Mouse (Mus musculus): ENCODE data around the gene Jag2. TPM values are rescaled to one million over a fixed set of nuclear protein-coding genes. Genes with fewer than 3 reads are reported as not detected.

Gene Jag2
- polyA plus RNA-seq, 1 experiment: 6.4 TPM

- no peak overlapping the region for H3K4me3 ChIP-seq (replicated peaks; ENCODE audit: control insufficient read depth, low read depth, low read length)
- no peak overlapping the region for H3K27ac ChIP-seq (ENCODE audit: control insufficient read depth, insufficient read depth, low read depth, low read length, poor library complexity)
- peaks cover 7% of the 10 kb centered on the region for H3K4me1 ChIP-seq (ENCODE audit: control insufficient read depth, insufficient read depth, low read length)
- TF ChIP-seq POLR2A (IDR thresholded peaks at IDR 0.05; ENCODE audit: borderline replicate concordance, control insufficient read depth, low read depth, low read length) (no peak), CTCF (IDR thresholded peaks at IDR 0.05; ENCODE audit: control insufficient read depth, insufficient read depth, low read length) (peak; percentile 80)
- WGBS: 28% methylated on average over 16 of the region's 16 CpGs
Measured at GRCm38 (mm10) chr12:112875225-112876013, 54.2 kb downstream of the Jag2 start.

GRCm38 (mm10) chr12:112874199-112874598, 55.4 kb downstream of the Jag2 start:
- Histone ChIP-seq H3K4me3 (replicated peaks; ENCODE audit: control insufficient read depth, low read depth, low read length) (no peak overlapping the region), H3K4me1 (ENCODE audit: control insufficient read depth, insufficient read depth, low read length) (peaks cover 6% of the 10 kb centered on the region), H3K27ac (ENCODE audit: control insufficient read depth, insufficient read depth, low read depth, low read length, poor library complexity) (no peak overlapping the region)
- WGBS: 45% methylated on average over 22 of the region's 22 CpGs
- TF ChIP-seq CTCF (IDR thresholded peaks at IDR 0.05; ENCODE audit: control insufficient read depth, insufficient read depth, low read length): no peak
- no peak for TF ChIP-seq POLR2A (IDR thresholded peaks at IDR 0.05; ENCODE audit: borderline replicate concordance, control insufficient read depth, low read depth, low read length)

GRCm38 (mm10) chr12:112873452-112874190, 56.0 kb downstream of the Jag2 start:
- H3K4me1 ChIP-seq (ENCODE audit: control insufficient read depth, insufficient read depth, low read length): peaks cover 6% of the 10 kb centered on the region
- 22% methylated on average over 18 of the region's 18 CpGs for WGBS
- TF ChIP-seq POLR2A (IDR thresholded peaks at IDR 0.05; ENCODE audit: borderline replicate concordance, control insufficient read depth, low read depth, low read length): no peak
- TF ChIP-seq CTCF (IDR thresholded peaks at IDR 0.05; ENCODE audit: control insufficient read depth, insufficient read depth, low read length): peak; percentile 93
- H3K27ac ChIP-seq (ENCODE audit: control insufficient read depth, insufficient read depth, low read depth, low read length, poor library complexity): no peak overlapping the region
- H3K4me3 ChIP-seq (replicated peaks; ENCODE audit: control insufficient read depth, low read depth, low read length): no peak overlapping the region

GRCm38 (mm10) chr12:112872991-112873390, 56.6 kb downstream of the Jag2 start:
- WGBS: 83% methylated on average over 10 of the region's 10 CpGs
- no peak overlapping the region for H3K27ac ChIP-seq (ENCODE audit: control insufficient read depth, insufficient read depth, low read depth, low read length, poor library complexity)
- no peak overlapping the region for H3K4me3 ChIP-seq (replicated peaks; ENCODE audit: control insufficient read depth, low read depth, low read length)
- TF ChIP-seq CTCF (IDR thresholded peaks at IDR 0.05; ENCODE audit: control insufficient read depth, insufficient read depth, low read length) (no peak), POLR2A (IDR thresholded peaks at IDR 0.05; ENCODE audit: borderline replicate concordance, control insufficient read depth, low read depth, low read length) (no peak)
- peaks cover 9% of the 10 kb centered on the region for H3K4me1 ChIP-seq (ENCODE audit: control insufficient read depth, insufficient read depth, low read length)

GRCm38 (mm10) chr12:112871272-112871671, 58.3 kb downstream of the Jag2 start:
- Histone ChIP-seq H3K4me3 (replicated peaks; ENCODE audit: control insufficient read depth, low read depth, low read length) (no peak overlapping the region), H3K27ac (ENCODE audit: control insufficient read depth, insufficient read depth, low read depth, low read length, poor library complexity) (no peak overlapping the region), H3K4me1 (ENCODE audit: control insufficient read depth, insufficient read depth, low read length) (peaks cover 10% of the 10 kb centered on the region)
- 81% methylated on average over 2 of the region's 2 CpGs for WGBS
- TF ChIP-seq POLR2A (IDR thresholded peaks at IDR 0.05; ENCODE audit: borderline replicate concordance, control insufficient read depth, low read depth, low read length) (no peak), CTCF (IDR thresholded peaks at IDR 0.05; ENCODE audit: control insufficient read depth, insufficient read depth, low read length) (no peak)

GRCm38 (mm10) chr12:112870775-112871174, 58.8 kb downstream of the Jag2 start:
- no peak overlapping the region; the same call in 1 of the 2 replicates for H3K27ac ChIP-seq (ENCODE audit: control insufficient read depth, insufficient read depth, low read depth, low read length, poor library complexity)
- TF ChIP-seq POLR2A (IDR thresholded peaks at IDR 0.05; ENCODE audit: borderline replicate concordance, control insufficient read depth, low read depth, low read length) (no peak), CTCF (IDR thresholded peaks at IDR 0.05; ENCODE audit: control insufficient read depth, insufficient read depth, low read length) (no peak)
- peaks cover 9% of the 10 kb centered on the region for H3K4me1 ChIP-seq (ENCODE audit: control insufficient read depth, insufficient read depth, low read length)
- H3K4me3 ChIP-seq (replicated peaks; ENCODE audit: control insufficient read depth, low read depth, low read length): no peak overlapping the region
- 14% methylated on average over 13 of the region's 13 CpGs for WGBS

GRCm38 (mm10) chr12:112869783-112870204, 59.8 kb downstream of the Jag2 start:
- WGBS: 24% methylated on average over 16 of the region's 16 CpGs
- H3K4me3 ChIP-seq (replicated peaks; ENCODE audit: control insufficient read depth, low read depth, low read length): no peak overlapping the region
- H3K4me1 ChIP-seq (ENCODE audit: control insufficient read depth, insufficient read depth, low read length): peaks cover 11% of the 10 kb centered on the region; the same call in 1 of the 2 replicates
- TF ChIP-seq CTCF (IDR thresholded peaks at IDR 0.05; ENCODE audit: control insufficient read depth, insufficient read depth, low read length): no peak
- no peak for TF ChIP-seq POLR2A (IDR thresholded peaks at IDR 0.05; ENCODE audit: borderline replicate concordance, control insufficient read depth, low read depth, low read length)
- H3K27ac ChIP-seq (ENCODE audit: control insufficient read depth, insufficient read depth, low read depth, low read length, poor library complexity): no peak overlapping the region
